Mouse (Mus musculus): Measurements from ENCODE around the gene Mob3a.

- TF ChIP-seq POLR2A (IDR thresholded peaks at IDR 0.05; ENCODE audit: low read depth, low read length) (no peak), CTCF (conservative IDR thresholded peaks at IDR 0.05; ENCODE audit: insufficient read depth, insufficient read length, low read depth, low read length) (peak; percentile 99)
Measured at GRCm38 (mm10) chr10:80747410-80747809, 45.6 kb upstream of the Mob3a start.
